Mouse (Mus musculus) ES-Bruce4 (cell line): ENCODE results near the gene Bid. TPM values are rescaled to one million over a fixed set of nuclear protein-coding genes. Genes with fewer than 3 reads are reported as not detected.
"Not testable (repeated sequence)": the region's sequence is repeated elsewhere in the genome, so short reads cannot be mapped to it uniquely, and the experiment has no call there.

Experiments
- H3K27ac ChIP-seq: 2 replicates; pipeline ENCODE4 v1.5.1; 2012; ENCODE audit warnings: low read length, inconsistent platforms; ENCODE audit not compliant: insufficient read depth
- H3K27me3 ChIP-seq: 2 replicates; pipeline ENCODE4 v1.6.1; 2012; ENCODE audit warnings: mild to moderate bottlenecking, low read length, inconsistent platforms; ENCODE audit not compliant: control insufficient read depth, poor library complexity, insufficient read depth, severe bottlenecking
- H3K36me3 ChIP-seq: 2 replicates; pipeline ENCODE4 v1.6.1; 2012; ENCODE audit warnings: inconsistent platforms, mild to moderate bottlenecking, low read length, moderate library complexity; ENCODE audit not compliant: control insufficient read depth, poor library complexity, insufficient read depth, severe bottlenecking
- H3K4me1 ChIP-seq: one replicate; pipeline ENCODE4 v1.8.1; 2011; ENCODE audit warnings: low read length; ENCODE audit not compliant: control insufficient read depth, insufficient read depth
- H3K4me3 ChIP-seq: 2 replicates; pipeline ENCODE4 v1.5.1; 2011; ENCODE audit warnings: low read depth, mild to moderate bottlenecking, low read length
- H3K9ac ChIP-seq: 2 replicates; pipeline ENCODE4 v1.6.1; 2012; ENCODE audit warnings: low read depth, mild to moderate bottlenecking, inconsistent platforms; ENCODE audit not compliant: poor library complexity, severe bottlenecking
- H3K9me3 ChIP-seq: replicated peaks from 2 replicates; pipeline ENCODE4 v1.6.1; 2012; ENCODE audit warnings: mild to moderate bottlenecking, low read length, inconsistent platforms; ENCODE audit not compliant: control insufficient read depth, poor library complexity, insufficient read depth, severe bottlenecking
- CTCF ChIP-seq: IDR thresholded peaks from one replicate; pipeline ENCODE4 v1.8.1; 2011; ENCODE audit warnings: low read depth, low read length
- EP300 ChIP-seq: IDR thresholded peaks from 2 replicates; pipeline ENCODE4 v1.6.1; 2011; ENCODE audit warnings: low read depth, low read length; ENCODE audit not compliant: insufficient read depth
- POLR2A ChIP-seq: IDR thresholded peaks from one replicate; pipeline ENCODE4 v1.8.1; 2011; ENCODE audit warnings: low read length; ENCODE audit not compliant: insufficient read depth
- polyA plus RNA-seq: library from polyadenylated mRNA; stranded (reverse); fragments of >200 nt; gene quantifications from 2 replicates; pipeline ENCODE4 v1.2.4, GENCODE M21; 2011; ENCODE audit warnings: low read depth; ENCODE audit not compliant: missing spikeins, insufficient read depth, insufficient read length

The Bid gene
- polyA plus RNA-seq, 1 experiment, result 43.8 TPM

GRCm38 (mm10) chr6:120866051-120866814 is 50.4 kb downstream of the Bid start:
- H3K36me3 ChIP-seq, result peaks cover 4% of the 10 kb centered on the region
- no peak overlapping the region for H3K4me3 ChIP-seq
- H3K4me1 ChIP-seq, result no peaks in the 10 kb centered on the region
- H3K9me3 ChIP-seq, result no peaks in the 10 kb centered on the region
- H3K27ac ChIP-seq, result no peak overlapping the region
- H3K9ac ChIP-seq, result no peak overlapping the region
- H3K27me3 ChIP-seq, result no peaks in the 10 kb centered on the region
- TF ChIP-seq EP300 (no peak), POLR2A (no peak), CTCF (no peak)

- Histone ChIP-seq H3K9ac (no peak overlapping the region), H3K9me3 (no peaks in the 10 kb centered on the region), H3K4me1 (no peaks in the 10 kb centered on the region), H3K27ac (no peak overlapping the region), H3K27me3 (no peaks in the 10 kb centered on the region), H3K36me3 (0 out of 2 replicates have a peak, but pooled peaks cover 2% of the 10 kb centered on the region), H3K4me3 (no peak overlapping the region)
- TF ChIP-seq EP300 (no peak), CTCF (no peak), POLR2A (no peak)
These were observed 56.6 kb downstream of the Bid start for GRCm38 (mm10) chr6:120860079-120860478.

GRCm38 (mm10) chr6:120858217-120858711 is 58.4 kb downstream of the Bid start:
- TF ChIP-seq CTCF (no peak), EP300 (no peak), POLR2A (no peak)
- peaks cover under 1% of the 10 kb centered on the region; the same call in 1 of the 2 replicates for H3K36me3 ChIP-seq
- no peaks in the 10 kb centered on the region for H3K9me3 ChIP-seq
- H3K9ac ChIP-seq, result no peak overlapping the region
- no peak overlapping the region for H3K27ac ChIP-seq
- H3K27me3 ChIP-seq, result no peaks in the 10 kb centered on the region
- no peak overlapping the region for H3K4me3 ChIP-seq
- no peaks in the 10 kb centered on the region for H3K4me1 ChIP-seq

- Histone ChIP-seq H3K27me3 (no peaks in the 10 kb centered on the region), H3K9me3 (no peaks in the 10 kb centered on the region), H3K27ac (no peak overlapping the region), H3K36me3 (peaks cover 6% of the 10 kb centered on the region; the same call in 1 of the 2 replicates), H3K4me1 (no peaks in the 10 kb centered on the region), H3K4me3 (no peak overlapping the region), H3K9ac (no peak overlapping the region)
- TF ChIP-seq POLR2A, result no peak
- no peak for TF ChIP-seq EP300
- TF ChIP-seq CTCF, result no peak
These were observed 62.2 kb downstream of the Bid start for GRCm38 (mm10) chr6:120854413-120854812.

- peaks cover 15% of the 10 kb centered on the region; the same call in 1 of the 2 replicates for H3K36me3 ChIP-seq
- H3K4me3 ChIP-seq, H3K27ac ChIP-seq, H3K9me3 ChIP-seq, H3K27me3 ChIP-seq, H3K9ac ChIP-seq, H3K4me1 ChIP-seq: not testable (repeated sequence)
These were observed 65.9 kb downstream of the Bid start for GRCm38 (mm10) chr6:120850720-120851119.

Other genes starting within 250 kb of the Bid start
- gene Slc25a18, start 143.3 kb downstream of the Bid start, polyA plus RNA-seq, result not detected in 2 replicates
- gene Atp6v1e1, start 94.1 kb downstream of the Bid start, polyA plus RNA-seq, result 186 and 213 TPM in 2 replicates
- gene Bcl2l13, start 80.6 kb downstream of the Bid start, polyA plus RNA-seq, result 56.4 and 70.4 TPM in 2 replicates
- 43.5 and 49.0 TPM in 2 replicates for gene Mical3, start 214.1 kb upstream of the Bid start, polyA plus RNA-seq